Mouse (Mus musculus) testis, postnatal 14 days (tissue): ENCODE data around the gene Stpg1.
A peak's percentile ranks its signal among the peaks of the same experiment; 100 is the strongest.

Source experiments
- DNase-seq: peaks from one replicate; pipeline ENCODE4 v3.0.0; 2021; ENCODE audit warnings: low spot score

The Stpg1 gene

DNA sequence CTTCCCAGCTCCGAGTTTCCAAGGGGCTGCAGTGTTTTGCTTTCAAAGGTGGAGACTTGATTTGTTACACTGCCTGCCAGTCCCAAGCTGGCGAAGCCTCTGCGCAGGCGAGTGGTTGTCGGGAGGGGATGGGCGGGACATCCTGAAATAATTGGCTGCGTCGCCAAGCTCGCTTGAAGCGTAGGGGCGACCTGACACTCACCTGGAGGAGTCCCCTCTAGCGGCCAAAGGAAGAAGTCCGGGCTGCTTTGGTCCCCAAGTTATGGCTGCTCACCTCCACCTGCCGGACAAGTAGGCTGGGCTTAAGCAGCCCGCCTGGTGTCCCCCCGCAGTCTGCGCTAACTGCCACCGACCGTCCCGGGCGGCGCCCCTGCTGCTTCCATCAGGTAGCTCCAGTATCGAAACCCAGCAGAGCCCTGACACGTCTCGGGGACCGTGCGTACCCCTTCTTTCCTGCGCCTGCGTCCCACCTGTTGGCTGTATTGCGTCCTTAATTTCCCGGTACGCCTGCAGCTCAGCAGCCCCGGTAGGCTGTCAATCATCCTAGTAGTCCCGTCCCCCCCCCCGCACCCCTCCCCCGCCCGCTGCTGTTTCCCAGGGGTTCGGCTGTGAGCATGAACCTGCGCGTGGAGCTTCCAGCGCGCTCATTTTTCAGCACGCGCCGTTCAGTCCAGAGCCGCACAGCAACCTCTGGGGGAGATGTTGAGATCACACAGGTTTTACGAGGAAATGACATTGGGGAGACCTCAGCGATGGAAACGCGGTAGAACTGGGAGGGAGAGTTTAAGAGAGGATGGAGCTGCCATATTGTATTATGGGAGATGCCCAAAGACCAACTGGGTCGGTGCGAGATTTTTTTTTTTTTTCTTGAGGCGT is at the start of gene Stpg1, which contains the start of gene Nipal3:
Stpg1 (plus strand) TSS at position 270 of the 876 bp plus-strand sequence.
Nipal3 (minus strand) TSS at position 518 of the 876 bp plus-strand sequence.
- peak; percentile 90 for DNase-seq

DNA sequence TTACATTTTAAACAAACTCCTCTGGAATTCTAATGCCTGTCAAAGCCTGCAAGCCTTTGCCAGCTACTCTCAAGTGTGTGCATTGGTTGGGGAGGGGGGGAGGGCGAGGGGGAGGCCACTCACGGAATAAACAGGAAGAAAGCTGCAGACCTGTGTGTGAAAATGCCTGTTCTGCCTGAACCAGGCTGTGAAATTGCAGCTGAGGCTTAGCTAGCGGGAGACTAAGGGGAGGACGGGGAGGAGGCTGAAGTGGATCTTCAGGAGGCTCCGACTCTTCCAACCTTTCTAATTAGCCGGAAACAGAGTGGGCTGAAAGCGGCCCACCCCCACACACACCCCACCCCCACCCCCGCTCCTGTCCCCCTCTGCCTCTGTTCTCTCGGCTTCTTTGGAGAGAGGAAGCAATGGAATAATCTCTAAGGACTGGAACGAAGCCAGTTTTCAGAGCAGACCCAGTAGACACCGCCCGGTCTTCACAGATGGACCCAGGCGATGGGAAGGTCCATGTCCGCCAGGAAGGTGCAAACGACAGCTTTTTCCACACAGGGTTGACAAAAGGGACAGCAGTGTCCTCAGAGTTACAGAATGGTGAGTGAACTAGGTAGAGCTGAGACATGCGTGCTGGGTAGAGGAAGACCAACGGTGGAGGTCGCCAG is 43.1 kb upstream of the Stpg1 start:
- DNase-seq = no peak

DNA sequence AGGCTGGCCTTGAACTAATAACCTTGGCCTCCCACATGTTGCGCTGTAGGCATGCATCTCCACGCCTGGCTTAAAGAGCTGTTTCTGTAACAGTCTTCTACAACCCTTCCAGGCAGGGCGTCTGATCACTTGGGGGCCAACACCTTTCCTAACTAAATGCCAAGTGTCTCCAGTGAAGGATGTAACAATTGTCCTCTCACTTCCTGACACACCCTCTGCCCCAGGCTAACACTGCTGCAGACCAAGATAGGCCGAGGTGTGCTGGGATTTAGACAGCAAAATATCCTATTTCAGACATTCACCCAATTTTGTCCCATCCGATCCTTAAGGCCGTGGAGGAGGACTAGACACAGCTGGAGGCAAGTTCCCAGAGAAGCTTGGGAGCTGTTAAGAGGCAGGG is 41.4 kb upstream of the Stpg1 start:
- no peak for DNase-seq

DNA sequence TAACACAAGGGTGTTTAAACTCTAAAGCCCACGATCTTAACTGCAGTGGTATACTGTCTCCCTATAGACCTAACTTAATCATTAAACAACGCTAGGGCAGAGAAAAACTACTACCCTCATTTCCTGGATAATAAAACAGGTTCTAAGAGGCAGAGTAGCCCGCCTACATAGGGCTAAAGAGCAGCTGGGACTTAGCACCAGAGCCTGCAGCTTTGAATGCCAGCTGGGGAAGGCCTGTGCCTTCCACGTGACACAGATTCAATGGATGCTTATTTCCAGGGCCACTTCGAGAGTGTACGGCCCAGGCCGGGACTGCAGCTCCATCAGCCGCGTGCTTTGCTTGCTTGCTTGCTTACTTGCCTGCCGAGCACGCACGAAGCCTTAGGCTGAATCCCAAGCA is 41.0 kb upstream of the Stpg1 start:
- DNase-seq = no peak

DNA sequence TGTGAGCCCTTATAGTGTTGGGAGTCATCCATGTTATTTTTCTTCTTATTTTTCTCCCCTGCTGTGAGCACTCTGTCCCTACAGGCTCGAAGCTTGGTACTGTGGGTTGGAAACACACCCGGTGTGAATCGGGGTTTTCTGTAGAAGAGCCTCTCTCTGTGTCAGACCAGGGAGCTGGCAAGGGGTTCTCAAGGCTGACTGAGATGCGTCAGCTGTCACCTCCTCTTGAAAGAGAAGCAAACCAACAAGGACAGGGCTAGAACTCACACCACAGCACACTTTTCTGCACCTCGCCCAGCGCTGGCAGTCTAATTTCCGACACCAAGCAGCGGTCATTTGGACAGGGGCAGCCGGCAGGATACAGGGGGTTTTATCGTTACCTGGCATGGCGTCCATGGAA is 31.2 kb upstream of the Stpg1 start:
- DNase-seq = no peak

DNA sequence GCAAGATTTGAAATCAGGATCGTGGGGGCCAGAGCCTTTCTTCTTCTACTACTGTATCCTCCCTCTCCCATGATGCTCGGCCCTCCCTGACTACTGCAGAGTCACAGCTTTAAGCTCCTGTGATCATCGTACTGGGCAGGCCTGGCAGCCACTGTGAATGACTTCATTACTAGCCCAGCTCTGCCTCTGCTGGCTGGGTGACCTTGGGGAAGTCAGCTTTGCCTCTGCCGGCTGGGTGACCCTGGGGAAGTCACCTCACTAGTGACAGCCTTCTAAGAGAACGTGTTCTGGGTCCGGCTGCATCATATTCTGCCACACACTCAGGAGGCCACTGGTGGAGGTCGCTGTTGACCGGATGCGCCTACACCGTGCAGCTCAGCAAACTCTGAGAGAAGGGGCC is 16.7 kb upstream of the Stpg1 start:
- no peak for DNase-seq

DNA sequence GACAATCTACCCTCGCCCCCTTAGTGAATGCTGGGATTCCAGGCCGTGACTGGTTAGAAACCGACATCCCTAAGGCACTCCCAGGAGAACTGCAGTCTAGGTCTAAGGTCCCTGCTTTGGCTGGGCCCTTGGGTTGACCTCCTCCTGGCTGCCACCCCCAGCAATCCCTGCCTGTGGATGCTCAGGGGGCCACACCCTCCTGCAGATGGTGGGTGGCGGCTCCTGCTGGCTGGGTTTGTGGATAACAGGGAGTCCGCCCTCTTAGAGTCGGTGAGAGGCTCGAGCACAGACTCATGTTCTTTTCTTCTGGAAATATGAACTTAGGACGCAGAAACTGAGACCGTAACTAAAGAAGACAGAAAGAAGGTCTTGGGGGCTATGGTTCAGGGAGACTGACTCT is 14.2 kb upstream of the Stpg1 start:
- no peak for DNase-seq

DNA sequence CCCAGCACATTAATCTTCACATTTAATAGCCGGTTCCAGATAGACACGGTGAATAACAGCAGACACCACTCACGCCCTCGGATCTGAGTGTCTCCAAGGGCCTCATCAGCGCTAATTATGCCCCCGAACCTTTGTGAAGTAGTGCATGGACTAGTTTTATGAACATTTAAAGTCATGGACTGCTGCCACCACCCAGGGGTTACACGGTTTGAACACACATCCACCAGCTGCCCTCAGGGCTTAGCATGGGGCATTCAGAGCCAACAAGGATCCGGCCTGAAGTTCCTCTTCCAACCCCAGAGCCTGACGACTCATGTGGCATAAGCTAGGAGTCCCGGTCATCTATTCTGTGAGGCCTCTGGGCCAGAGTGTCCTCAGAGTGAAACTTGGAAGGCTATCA is 9.5 kb upstream of the Stpg1 start:
- no peak for DNase-seq

DNA sequence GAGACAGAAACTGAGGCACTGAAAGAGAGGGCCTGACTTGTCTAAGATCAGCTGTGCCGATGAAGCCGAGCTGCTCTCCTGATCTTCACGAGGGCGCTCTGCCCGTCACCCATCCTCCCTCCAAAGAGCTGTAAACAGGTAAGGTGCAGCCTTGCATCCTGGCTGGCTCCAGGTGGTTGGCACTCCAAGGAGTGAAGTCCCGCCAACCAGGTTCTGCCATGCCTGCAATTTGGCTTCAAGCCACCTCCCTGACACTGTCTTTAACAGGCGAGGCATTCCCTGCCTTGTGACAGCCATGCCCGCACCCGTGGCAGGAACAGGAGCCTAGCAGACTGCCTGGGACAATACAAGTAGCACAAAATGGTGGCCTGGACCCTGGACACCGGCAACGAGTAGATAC is 8.2 kb upstream of the Stpg1 start:
- DNase-seq = no peak

DNA sequence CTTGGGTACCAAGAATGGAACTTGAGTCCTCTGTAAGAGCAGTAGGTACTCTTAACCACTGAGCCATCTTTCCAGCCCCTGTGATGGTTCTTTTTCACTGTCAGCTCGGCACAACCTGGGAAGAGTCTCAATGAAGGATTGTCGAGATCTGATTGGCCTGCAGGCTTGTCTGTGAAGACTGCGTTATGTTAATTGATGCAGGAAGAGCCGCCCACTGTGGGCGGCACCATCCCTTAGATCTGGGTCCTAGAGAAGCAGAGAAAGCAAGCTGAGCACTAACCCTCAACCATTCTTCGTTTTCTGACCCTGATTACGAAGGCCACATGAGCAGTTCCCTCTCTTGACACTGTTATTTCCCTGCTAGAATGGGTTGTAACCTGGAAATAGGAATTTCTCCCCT is 5.3 kb upstream of the Stpg1 start:
- no peak for DNase-seq

DNA sequence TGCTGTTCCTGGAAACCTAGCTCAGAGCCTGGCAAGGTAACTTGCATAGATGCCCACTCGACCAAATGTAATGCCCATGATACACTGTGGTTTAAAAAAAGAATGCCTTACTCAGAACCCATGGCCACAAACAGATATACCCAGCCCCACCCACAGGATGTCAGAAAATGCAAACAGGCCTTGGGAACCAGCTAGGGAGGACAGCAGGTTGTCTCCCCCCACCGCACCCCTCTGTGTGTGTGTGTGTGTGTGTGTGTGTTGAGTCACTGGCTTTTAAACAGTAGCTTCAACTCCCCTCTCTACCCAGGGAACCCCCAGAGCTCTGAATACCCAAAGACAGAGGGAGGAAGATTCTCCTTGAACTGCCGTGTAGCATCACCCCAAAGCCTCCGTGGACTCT is 1.3 kb upstream of the Stpg1 start:
- no peak for DNase-seq

DNA sequence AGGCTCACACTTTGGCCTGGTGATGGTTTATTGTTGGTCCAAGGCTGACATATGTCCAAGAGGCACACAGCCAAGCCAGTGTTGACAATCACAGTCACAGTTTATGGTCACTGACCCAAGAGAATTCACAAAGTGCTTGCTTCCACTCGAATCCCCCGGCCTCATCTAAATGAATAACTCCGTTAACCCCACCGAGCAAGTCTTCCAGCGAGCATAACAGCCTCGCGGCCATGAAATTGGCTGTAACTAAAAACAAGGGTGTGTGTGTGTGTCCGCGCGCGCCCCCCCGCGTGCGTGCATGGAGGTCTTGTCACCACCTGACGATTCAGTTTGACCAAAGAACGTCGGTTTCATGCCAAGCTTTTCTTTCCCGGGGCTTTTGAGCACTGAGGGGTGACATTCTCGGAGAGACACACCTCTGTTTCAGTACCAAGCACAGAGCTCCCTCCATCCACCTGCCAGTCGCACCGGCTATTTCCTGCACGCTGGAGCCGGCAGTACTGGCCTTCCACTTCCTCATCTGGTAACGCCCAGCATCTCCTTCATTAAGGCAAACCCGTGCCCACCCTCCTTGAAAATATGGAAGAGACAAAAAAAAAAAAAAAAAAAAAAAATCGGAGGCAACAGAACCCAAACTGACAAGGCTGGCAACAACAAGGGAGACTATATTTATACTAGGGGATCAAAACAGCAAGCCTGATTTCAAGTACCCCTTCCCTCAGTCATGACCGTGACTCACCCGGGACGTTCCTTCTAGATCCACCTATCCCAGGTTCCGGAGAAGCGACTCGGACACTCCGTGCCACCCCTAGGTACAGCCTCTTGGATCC is 684 bp upstream of the Stpg1 start:
- DNase-seq = peak; percentile 25

DNA sequence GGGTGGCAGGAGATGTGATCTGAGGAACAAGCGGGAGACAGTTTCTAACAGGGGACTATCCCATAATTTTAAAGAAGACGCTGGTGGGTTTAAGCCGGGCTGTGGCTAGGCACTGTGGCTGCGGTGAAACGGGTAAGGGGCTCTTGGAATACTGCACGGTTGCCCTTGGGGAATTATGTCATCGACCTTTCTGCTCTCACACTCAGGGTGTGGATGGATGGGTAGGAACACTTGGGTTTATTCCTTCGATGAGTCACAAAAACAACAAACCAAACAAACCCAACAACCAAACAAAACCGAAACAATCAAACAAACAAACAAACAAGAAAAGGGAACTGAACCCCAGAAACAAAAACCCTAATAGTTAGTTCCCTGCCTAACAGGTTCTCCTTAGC is 804 bp downstream of the Stpg1 start:
- DNase-seq = no peak

DNA sequence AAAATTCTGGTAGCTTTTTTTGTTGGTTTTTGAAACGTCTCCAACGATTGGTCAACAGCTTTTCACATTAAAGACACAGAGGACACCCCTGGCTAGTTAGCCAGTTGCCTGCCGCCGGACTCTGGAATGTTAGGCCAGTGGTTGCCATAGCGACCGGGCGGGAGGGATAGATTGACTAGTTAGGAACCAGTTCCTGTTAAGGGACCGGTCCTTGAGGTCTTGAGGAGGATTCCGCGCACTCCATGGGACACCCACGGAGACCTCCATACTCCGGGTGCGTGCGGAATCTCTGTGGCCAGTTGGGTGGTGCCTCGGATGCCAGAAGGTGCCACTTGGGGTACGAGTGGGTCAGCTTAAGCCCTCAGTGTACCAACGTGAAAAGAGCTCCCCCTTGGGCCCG is 1.2 kb downstream of the Stpg1 start:
- DNase-seq = peak; percentile 80

DNA sequence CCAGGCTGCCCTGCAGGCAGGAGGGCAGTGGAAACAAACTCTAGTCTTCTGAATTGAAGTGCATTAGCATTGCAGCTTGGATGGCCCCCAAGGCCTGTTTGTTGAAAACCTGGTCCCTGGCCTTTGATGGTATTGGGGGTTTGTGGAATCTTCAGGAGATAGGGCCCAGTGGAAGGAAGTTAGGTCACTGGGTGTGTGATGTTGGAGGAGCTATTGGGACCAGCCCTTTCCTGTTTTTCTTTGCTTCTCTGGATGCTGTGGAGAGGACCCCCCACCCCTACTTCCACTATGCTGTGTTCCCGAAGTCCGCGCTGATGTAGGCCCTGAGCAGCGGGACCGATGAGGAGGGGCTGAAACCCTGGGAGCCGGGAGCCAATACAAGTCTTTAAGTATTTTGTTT is 3.5 kb downstream of the Stpg1 start:
- DNase-seq = no peak

DNA sequence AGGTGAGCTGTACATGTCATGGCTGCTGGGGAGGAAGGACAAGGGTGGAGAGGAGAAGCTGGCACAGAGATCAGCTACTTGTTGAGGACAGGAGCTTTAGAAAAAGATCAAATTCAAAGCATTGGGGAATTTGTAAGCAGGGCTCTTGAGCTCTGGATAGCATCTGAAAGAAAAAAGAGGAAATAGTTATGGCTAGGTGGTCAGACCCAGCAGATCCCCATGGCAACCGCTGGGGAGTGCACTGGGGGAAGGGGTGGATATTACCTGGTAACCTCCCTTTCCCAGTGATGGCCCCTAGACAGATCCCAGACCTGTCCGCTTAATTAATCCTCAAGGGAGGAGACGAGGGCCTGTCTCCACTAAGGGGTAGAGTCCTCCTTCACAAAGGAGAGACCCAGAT is 5.2 kb downstream of the Stpg1 start:
- no peak for DNase-seq

DNA sequence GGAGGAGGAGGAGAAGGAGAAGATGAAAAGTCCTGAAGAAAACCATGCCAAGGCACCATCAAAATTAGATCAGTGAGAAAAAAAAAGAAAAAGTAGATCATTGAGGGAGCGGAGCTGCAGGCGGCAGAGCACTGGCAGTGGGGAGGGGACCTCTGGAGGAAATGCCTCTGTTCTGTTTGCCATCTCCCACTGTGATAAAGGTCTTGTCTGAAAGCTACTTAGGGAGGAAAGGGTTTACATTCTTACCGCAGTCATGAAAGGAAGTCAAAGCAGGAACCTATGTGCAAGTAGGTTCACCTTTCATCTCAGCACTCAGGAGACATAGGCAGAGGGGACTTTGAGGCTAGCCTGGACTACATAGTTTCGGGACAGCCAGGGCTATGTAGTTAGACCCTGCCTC is 7.0 kb downstream of the Stpg1 start:
- no peak for DNase-seq

DNA sequence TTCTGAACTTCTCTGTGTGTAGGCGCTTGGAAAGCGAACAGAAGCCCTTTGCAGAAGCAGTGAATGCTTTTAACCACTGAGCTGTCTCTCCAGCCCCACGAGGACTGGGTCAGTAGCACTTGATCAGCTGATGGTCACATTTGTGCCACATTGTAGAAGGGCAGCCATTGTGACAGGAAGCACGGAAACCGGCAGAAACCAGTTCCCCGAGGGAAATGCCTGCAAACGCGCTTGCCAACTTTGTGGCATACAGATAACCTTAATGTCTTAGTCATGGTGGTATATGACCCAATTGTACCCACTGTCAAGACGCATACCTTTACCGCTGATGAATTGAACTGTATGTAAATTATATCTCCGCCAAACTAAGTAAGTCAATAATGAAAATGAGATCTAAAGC is 11.2 kb downstream of the Stpg1 start:
- DNase-seq = no peak

DNA sequence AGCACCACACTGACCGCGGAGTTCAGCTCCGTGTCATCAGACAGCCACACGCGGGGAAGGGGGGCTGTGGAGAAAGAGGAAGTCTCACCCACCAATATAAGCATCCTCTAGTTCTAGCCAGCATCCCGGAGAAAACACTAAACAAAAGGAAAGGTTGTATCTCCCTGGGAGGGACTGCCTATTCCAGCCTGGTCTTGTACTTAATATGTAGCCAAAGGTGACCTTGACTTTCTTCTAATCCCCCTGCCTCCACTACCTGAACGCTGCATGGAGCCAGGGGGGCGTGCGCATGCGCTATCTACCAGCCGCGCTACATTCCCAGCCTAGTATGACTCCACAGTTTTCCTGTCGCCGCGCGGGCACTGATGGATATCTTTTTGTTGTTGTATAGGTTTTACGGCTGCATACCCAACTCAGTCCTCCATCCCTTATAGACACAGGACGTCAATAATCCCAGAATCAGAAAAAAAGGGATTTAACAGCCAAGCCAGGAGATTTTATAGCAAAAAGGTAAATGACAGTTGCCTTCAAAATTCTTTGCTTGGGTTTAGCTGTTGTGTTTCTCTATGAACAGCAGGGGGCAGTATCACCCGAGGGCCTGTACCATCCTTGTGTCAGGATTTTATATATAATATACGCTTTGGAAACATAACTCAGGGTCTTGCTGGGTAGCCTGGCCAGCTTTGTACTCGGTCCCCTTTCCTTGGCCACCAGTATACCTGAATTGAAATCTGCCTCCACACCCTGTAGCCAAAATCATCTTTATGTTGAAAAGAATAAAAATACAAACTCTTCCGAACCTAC is 13.2 kb downstream of the Stpg1 start:
- DNase-seq = peak; percentile 74

DNA sequence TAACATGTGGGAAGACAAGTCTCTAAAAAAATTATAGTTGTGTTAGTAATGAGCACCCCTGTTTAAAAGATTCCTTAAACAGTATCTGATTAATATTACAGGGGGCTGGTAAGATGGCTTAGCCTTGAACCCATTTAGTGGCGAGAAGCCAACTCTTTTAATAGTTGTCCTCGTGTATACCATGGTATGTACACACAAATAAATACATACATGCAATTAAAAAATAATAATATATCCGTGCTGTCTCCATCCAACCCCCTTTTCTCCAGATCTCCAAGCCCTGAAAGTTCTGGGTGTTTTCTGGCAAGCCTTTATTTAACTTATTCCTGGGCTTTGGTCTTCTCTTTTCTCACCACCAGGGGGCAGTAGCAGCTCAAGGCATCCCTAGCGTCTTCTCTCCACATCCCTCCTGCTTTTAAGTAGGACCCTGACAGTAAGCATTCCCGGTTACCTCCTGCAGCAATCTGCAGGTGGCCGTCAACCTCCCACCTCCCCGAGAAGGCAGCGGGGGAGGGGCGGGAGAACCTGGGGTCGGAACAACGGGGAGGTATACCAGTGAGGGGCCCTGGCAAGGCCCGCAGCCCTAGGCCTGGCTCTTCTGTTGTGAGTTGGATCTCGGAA is 13.9 kb downstream of the Stpg1 start:
- peak; percentile 77 for DNase-seq

DNA sequence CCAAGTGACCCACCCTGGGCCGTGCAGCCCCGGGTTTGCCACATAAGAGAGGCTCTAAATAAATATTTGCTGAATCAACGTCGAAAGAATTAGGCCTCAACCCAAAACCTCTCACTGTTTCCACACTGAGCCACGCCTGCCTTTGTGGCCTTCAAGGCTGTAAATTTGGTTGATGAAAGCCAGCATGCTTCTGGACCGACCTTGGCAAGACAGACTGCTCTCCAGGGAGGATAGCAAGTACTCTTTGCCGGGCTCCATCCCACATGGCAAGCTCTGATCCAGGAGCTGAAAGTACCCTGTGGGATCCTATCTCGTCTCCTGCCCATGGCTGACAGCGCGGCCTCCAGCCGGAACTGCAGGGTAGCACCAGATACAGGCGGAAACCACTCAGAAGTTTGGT is 14.9 kb downstream of the Stpg1 start:
- DNase-seq = peak; percentile 50
